Mouse (Mus musculus) small intestine, adult 2 months (tissue): ENCODE measurements at regions not wholly inside any gene's neighbourhood (a gene's known extent, or its start where the extent isn't known, plus 50 kb on each side); places are given as distances from the start of the nearest gene placed in this dataset.

ENCODE experiments used
- H3K27ac ChIP-seq: fragments of 200-500 bp; 2 replicates; pipeline ENCODE4 v1.5.1; 2012; ENCODE audit warnings: low read depth, low read length, control low read depth, inconsistent platforms; ENCODE audit not compliant: insufficient read depth
- H3K27me3 ChIP-seq: fragments of 200-500 bp; 2 replicates; pipeline ENCODE4 v1.6.1; 2012; ENCODE audit warnings: mild to moderate bottlenecking, moderate library complexity, low read length, inconsistent platforms; ENCODE audit not compliant: control insufficient read depth, insufficient read depth
- H3K36me3 ChIP-seq: fragments of 200-500 bp; 2 replicates; pipeline ENCODE4 v1.6.1; 2012; ENCODE audit warnings: mild to moderate bottlenecking, low read length, control low read depth, inconsistent platforms; ENCODE audit not compliant: control insufficient read depth, insufficient read depth
- H3K4me1 ChIP-seq: fragments of 200-500 bp; 2 replicates; pipeline ENCODE4 v1.6.1; 2012; ENCODE audit warnings: low read length, inconsistent platforms, mixed read lengths; ENCODE audit not compliant: control insufficient read depth, insufficient read depth, insufficient read length
- H3K4me3 ChIP-seq: fragments of 200-500 bp; 2 replicates; pipeline ENCODE4 v1.5.1; 2012; ENCODE audit warnings: low read depth, mild to moderate bottlenecking, control low read depth, inconsistent platforms, low read length, moderate library complexity
- CTCF ChIP-seq: fragments of 200-500 bp; IDR thresholded peaks from 2 replicates; pipeline ENCODE4 v1.5.1; 2012; ENCODE audit warnings: low read depth, mild to moderate bottlenecking, control low read depth, inconsistent platforms, low read length, moderate library complexity, mixed read lengths; ENCODE audit not compliant: insufficient replicate concordance, insufficient read length; ENCODE audit errors: extremely low read depth
- POLR2A ChIP-seq: fragments of 200-500 bp; IDR thresholded peaks from 2 replicates; pipeline ENCODE4 v1.6.1; 2012; ENCODE audit warnings: low read depth, mild to moderate bottlenecking, control low read depth, inconsistent platforms, low read length, moderate library complexity
- WGBS: fragments of 180-500 bp; shearing (Covaris S2); methylation state at CpG from one replicate; pipeline ENCODE4 v1.1.7; 2018; 5-methylcytosine and 5-hydroxymethylcytosine counted together

DNA sequence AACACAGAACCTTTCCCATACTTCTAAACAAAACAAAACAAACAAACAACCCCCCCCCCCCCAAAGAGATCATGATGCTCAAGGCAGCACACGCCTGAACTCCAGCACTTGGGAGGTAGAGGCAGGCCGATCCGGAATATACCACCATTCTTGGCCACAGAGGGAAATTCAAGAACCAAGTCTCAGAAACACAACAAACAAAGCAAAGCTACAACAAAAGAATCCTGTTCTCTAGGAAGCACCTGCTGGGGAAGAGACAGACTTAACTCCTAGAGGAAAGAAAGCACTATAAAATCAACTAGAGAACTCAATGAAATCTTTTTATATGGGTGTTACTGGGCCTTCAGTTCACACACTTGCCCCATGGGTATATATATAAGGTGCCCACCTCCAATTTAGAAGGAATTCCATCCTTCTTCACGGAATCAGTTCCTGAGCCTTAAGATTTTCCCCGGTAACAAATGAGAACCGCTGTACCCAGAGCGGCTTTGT lies 96.1 kb downstream of the Tmco5 start:
- H3K36me3 ChIP-seq = no peaks in the 10 kb centered on the region
- 77% methylated on average over 7 of the region's 7 CpGs for WGBS
- peaks cover 11% of the 10 kb centered on the region; the same call in 1 of the 2 replicates for H3K27me3 ChIP-seq
- no peak overlapping the region for H3K4me3 ChIP-seq
- peaks cover 11% of the 10 kb centered on the region for H3K4me1 ChIP-seq
- TF ChIP-seq CTCF = no peak
- no peak for TF ChIP-seq POLR2A
- no peak overlapping the region for H3K27ac ChIP-seq

DNA sequence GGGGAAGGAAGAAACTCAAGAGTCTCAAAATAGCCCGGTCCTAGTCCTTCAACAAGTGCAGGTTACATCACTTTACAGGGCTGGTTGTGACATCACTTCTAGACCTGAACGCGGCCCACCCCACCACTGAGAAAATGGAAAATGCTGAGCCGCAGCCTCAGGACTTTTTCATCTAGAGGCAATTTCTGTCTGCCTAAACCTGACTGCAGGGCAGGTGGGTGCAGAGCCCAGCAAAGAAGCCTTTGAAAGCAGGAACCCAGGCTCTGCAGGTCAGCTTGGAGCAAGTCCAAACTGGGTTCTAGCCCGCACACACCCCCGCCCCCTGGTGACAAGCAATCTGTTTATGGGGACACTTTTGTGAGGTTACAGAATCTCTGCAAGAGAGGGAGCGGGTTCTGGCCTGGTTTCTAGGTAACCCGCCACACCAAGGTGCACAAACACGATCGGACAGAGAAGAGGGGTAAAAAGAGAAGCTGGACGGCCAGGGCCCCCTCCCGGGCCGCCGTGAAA lies 96.7 kb downstream of the Tmco5 start:
- TF ChIP-seq CTCF = no peak
- TF ChIP-seq POLR2A = no peak
- H3K4me3 ChIP-seq = peak overlapping the region; percentile 67
- H3K36me3 ChIP-seq = no peaks in the 10 kb centered on the region
- WGBS = 9% methylated on average over 14 of the region's 14 CpGs
- H3K4me1 ChIP-seq = peaks cover 11% of the 10 kb centered on the region
- H3K27ac ChIP-seq = peak overlapping the region; percentile 73
- H3K27me3 ChIP-seq = peaks cover 11% of the 10 kb centered on the region; the same call in 1 of the 2 replicates

DNA sequence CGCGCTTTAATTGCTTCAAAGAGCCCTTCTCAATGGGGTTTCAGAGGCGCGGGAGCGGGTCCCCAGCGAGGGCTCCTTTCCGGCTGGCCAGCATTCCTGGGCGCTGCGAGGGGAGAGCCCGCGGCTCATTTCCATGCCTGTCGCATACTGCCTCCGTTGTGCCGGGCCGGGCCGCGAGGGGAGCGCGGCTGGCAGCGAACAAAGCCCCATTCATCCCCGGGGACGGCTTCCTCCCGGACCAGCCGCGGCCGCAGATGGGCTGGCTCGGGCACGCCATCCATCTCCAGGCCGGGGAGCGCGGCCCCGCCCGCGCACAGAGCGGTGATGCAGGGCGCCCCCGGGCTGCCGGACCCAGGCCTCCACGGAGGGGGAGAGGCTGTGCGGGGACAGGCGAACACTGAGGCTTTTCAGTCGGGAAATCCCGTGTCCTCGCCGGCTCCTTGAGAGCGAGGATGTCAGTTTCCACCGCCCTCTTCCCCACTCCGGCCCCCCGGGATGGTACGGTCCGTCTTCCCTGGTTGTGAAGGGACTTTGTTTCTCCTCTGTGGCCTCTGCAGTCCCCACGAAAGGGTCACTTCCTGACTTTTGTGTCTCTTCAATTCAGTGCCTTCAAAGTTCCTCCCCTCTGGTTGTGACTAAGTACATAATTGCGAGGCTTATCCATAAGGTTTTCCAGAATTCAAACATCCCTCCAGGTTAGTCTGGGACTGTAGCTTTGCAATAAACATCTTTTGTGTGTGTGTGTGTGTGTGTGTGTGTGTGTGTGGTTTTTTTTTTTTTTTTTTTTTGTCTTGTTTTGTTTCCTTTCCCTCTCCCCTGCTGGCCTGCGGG lies 97.3 kb downstream of the Tmco5 start:
- WGBS = under 1% methylated on average over 54 of the region's 54 CpGs
- H3K27ac ChIP-seq = peak overlapping the region; percentile 73
- H3K36me3 ChIP-seq = no peaks in the 10 kb centered on the region
- peaks cover 11% of the 10 kb centered on the region; the same call in 1 of the 2 replicates for H3K27me3 ChIP-seq
- peaks cover 11% of the 10 kb centered on the region for H3K4me1 ChIP-seq
- peak overlapping the region; percentile 67 for H3K4me3 ChIP-seq
- TF ChIP-seq CTCF = no peak
- TF ChIP-seq POLR2A = no peak

DNA sequence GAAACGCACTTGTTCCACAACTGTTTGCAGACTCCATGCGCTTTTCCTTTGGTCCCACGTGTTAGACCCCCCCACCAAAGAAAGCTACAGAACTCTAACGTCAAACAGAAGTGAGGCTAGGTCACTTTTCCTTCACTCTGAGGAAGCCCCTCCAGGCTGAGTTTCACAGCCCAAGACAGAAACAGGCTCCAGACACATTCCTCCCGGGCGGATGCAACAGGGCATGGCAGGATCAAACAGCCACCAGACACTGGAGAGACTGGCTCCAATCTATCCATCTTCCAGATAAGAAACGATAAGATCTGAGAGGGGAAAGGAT lies 97.9 kb downstream of the Tmco5 start:
- Histone ChIP-seq H3K27ac (peak overlapping the region; percentile 73; the same call in 1 of the 2 replicates), H3K36me3 (no peaks in the 10 kb centered on the region), H3K4me1 (peaks cover 11% of the 10 kb centered on the region), H3K27me3 (peaks cover 11% of the 10 kb centered on the region; the same call in 1 of the 2 replicates), H3K4me3 (peak overlapping the region; percentile 20; the same call in 1 of the 2 replicates)
- WGBS = 4% methylated on average over 7 of the region's 7 CpGs
- TF ChIP-seq POLR2A = no peak
- no peak for TF ChIP-seq CTCF

DNA sequence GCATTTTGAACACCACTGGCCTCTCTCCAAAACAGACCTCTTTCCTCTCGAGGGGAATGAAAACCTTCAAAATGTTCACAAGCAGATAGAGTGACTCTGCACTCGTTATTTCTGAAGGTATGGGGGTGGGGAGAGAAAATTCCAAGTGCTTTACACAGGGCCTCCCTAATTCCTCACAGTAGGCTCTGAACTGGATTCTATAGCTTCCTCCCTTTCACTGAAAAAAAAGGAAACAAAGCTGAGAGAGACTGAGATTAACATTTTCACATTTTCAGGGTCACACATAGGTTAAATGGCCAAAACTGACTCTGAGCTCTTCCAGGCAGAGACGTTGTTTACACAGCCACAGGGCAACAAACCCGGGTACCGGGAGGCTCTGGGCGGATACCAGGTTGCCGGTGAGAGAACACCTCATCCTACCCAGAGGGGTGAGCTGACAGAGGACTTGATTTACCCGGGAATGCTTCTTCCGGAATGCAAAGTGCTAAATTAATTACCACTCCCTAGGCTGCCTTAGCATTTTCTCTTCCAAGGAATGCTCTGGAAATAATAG lies 98.5 kb downstream of the Tmco5 start:
- Histone ChIP-seq H3K4me1 (peaks cover 11% of the 10 kb centered on the region), H3K27ac (0 out of 2 replicates have a peak overlapping the region, but pooled peaks have one; percentile 24), H3K4me3 (no peak overlapping the region), H3K27me3 (peaks cover 11% of the 10 kb centered on the region; the same call in 1 of the 2 replicates), H3K36me3 (no peaks in the 10 kb centered on the region)
- WGBS = 12% methylated on average over 9 of the region's 9 CpGs
- TF ChIP-seq POLR2A = no peak
- no peak for TF ChIP-seq CTCF

DNA sequence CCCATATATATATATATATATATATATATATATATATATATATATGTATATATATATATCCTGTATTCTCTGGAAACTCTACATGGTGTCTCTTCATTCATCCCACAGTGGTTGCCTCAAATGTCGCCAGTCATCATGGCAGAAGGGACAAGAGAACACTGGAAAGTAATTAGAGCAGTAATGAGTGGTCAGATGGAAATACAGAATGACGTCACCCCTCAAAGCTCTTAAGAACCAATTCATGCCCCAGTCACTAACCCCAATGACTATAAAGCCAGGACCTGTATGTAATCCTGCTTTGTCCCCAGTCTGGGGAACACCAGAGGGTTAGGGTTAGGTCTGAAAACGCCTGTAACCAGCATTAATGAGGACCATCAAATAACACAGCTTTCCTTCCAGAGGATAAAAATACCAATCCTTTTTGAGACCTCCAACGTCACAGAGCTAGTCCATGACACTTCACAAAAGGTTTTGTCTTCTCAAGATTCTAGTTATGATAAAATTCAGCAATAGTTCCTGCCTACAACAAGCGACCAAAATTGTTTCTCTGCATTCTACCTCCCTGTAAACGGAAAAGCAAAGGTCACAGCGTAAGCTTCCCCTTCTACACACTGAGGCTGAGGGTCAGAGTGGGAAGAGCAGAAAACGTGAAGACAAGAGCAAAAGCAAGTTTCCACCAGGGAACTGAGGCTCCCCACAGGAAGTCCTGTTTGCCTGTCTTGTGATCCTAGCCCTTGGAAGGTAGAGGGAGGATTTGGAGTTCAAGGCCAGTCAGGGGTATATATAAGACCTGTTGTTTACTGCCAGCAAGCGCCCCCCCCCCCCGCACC lies 99.5 kb downstream of the Tmco5 start:
- Histone ChIP-seq H3K4me1 (peaks cover 11% of the 10 kb centered on the region), H3K4me3 (no peak overlapping the region), H3K27ac (no peak overlapping the region), H3K36me3 (no peaks in the 10 kb centered on the region), H3K27me3 (peaks cover 11% of the 10 kb centered on the region; the same call in 1 of the 2 replicates)
- TF ChIP-seq POLR2A (no peak), CTCF (no peak)
- 81% methylated on average over 10 of the region's 10 CpGs for WGBS
